ENCODE assay signal across 8 mouse cellular contexts in the genomic region with DNA sequence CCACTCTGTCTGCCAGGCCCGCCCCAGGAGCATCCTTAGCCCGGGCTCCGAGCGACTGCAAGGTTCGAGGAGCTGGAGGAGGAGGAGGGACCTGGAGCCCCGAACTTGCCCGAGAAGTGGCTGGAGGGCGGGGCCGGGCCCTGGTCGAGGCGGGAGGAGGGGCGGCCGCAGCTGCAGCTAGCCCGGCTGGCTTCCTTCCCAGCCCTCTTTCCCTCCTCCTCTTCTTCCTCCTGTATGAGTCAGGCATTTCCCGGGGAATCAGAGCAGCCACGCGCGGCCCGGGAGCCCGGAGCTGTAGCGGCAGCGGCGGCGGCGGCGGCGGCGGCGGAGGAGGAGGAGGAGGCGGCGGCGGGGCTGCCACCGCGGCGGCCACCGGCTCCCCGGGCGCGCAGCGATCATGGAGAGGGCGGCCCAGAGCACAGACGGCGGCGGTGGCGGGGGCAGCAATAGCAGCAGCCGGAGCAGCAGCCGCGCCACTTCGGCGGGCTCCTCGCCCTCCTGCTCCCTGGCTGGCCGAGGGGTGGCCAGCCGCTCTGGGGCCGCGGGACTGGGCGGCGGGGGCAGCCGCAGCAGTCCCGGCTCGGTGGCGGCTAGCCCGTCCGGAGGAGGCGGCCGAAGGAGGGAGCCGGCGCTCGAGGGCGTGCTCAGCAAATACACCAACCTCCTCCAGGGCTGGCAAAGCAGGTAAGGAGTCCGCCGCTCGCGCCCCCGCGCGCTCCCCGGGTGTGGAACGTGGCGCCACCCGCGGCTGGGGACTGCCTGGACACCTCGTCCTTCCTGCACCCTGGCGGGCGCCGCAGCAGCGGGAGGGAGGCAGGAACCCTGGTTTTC. TPM values are rescaled to one million over a fixed set of nuclear protein-coding genes. Genes with fewer than 3 reads are reported as not detected.
DNase-seq lines count a peak whose midpoint lies in the region; ATAC-seq lines count a peak whose summit lies in the region.

A gene (plus strand): TSS at position 289 of the 831 bp plus-strand sequence.

- intact Hi-C loops in gastrocnemius, postnatal 14 days (cut with DNase I; ENCODE audit: low total_unique reads) = no loop called here

- DNase-seq in adrenal gland, adult 18-20 months (ENCODE audit: low spot score in 2 of 2) = peak; percentile 74 to 79
- peak; percentile 79 for DNase-seq in embryo, embryonic 10 days (ENCODE audit: low spot score)
- DNase-seq in gastrocnemius, postnatal 14 days = peak; percentile 89
- DNase-seq in induced T-regulatory cell, adult 2 months (ENCODE audit: low read depth) = peak; percentile 6
- DNase-seq in left cerebral cortex, adult 9 months (ENCODE audit: low spot score in 2 of 2) = peak; percentile 44 to 86
- DNase-seq in right cerebral cortex, postnatal 14 days = peak; percentile 79

- peak; percentile 74 for ATAC-seq in megakaryocyte, adult 5-6 weeks (ENCODE audit: poor library complexity, severe bottlenecking)
- no peak for ATAC-seq in erythroid progenitor cell, adult 5-6 weeks (replicated peaks; ENCODE audit: low FRiP score, poor library complexity, severe bottlenecking)

RNA-seq across cellular contexts. Expression of the gene that starts here (rescaled TPM):
- total RNA-seq in adrenal gland, adult 18-20 months (2021) = 1 to 10 TPM; 4.2 to 6.5 TPM
- total RNA-seq in gastrocnemius, postnatal 14 days (2021) = 1 to 10 TPM; 5.9 to 6.7 TPM
- not detected in 2 replicates for total RNA-seq in megakaryocyte, adult 5-6 weeks (2015)
- total RNA-seq in megakaryocyte, adult 5-6 weeks (2017) = not detected in 2 replicates
- total RNA-seq in erythroid progenitor cell, adult 5-6 weeks (2015; ENCODE audit: low replicate concordance) = not detected in 2 replicates
- 0.39 TPM in 1 of 2 replicates, not detected in the other for total RNA-seq in erythroid progenitor cell, adult 5-6 weeks (2017; ENCODE audit: low replicate concordance)

Comparison
In these comparisons a context has a peak if more than half of its experiments do, and no peak if none do; other contexts are left out.
1. Peak in ATAC-seq in megakaryocyte, adult 5-6 weeks; RNA of the gene not detected or under 1 TPM.
2. DNase-seq: peak in every context shown above with its lines; median percentile 89 in gastrocnemius, postnatal 14 days; 79 in embryo, embryonic 10 days; 79 in right cerebral cortex, postnatal 14 days; 76 in adrenal gland, adult 18-20 months; 65 in left cerebral cortex, adult 9 months; 6 in induced T-regulatory cell, adult 2 months.